In genomic region chr15:10689304-10689703, GRCm38 (mm10) we compare ENCODE assay signal across 14 mouse cellular contexts. TPM values are rescaled to one million over a fixed set of nuclear protein-coding genes. Genes with fewer than 3 reads are reported as not detected.
DNase-seq lines count a peak whose midpoint lies in the region; ATAC-seq and TF ChIP-seq lines count a peak whose summit lies in the region.
"Had no signal": no experiment of that assay in that cellular context is flagged by ENCODE, and none has a peak within 500 bp of the region (broad histone marks: within the 10 kb centered on the region; RNA-seq: fewer than 3 reads in every experiment).

No protein-coding gene starts in this region.

- ATAC-seq in kidney, embryonic 16.5 days (ENCODE audit: low FRiP score, low TSS enrichment) = no peak
- no peak for ATAC-seq in embryonic facial prominence, embryonic 15.5 days (ENCODE audit: insufficient number of reproducible peaks, low FRiP score, low TSS enrichment, low read depth)
- ATAC-seq in liver, embryonic 16.5 days (ENCODE audit: low read depth) = no peak
- ATAC-seq in hindbrain, embryonic 16.5 days = no peak
- ATAC-seq in midbrain, embryonic 16.5 days = no peak
- ATAC-seq: activated CD4-positive, CD25-positive, alpha-beta regulatory T cell, adult 4 months; hindbrain, postnatal 0 days had no signal

- H3K27me3 ChIP-seq in kidney, embryonic 16.5 days (ENCODE audit: insufficient read depth, low read length) = no peaks in the 10 kb centered on the region
- no peaks in the 10 kb centered on the region for H3K27me3 ChIP-seq in E14TG2a.4 (ENCODE audit: insufficient read depth, low read length)
- no peaks in the 10 kb centered on the region for H3K27me3 ChIP-seq in embryonic facial prominence, embryonic 15.5 days
- H3K27me3 ChIP-seq in liver, embryonic 16.5 days (ENCODE audit: control insufficient read depth, insufficient read depth, low read depth, low read length) = no peaks in the 10 kb centered on the region
- H3K27me3 ChIP-seq in hindbrain, embryonic 16.5 days (replicated peaks; ENCODE audit: control insufficient read depth, insufficient read depth, low read length) = no peaks in the 10 kb centered on the region
- H3K27me3 ChIP-seq in midbrain, embryonic 16.5 days (ENCODE audit: control insufficient read depth, insufficient read depth, low read depth, low read length) = no peaks in the 10 kb centered on the region
- H3K27me3 ChIP-seq: forebrain, embryonic 12.5 days had no signal

- TF ChIP-seq CTCF in E14TG2a.4 (conservative IDR thresholded peaks at IDR 0.05; ENCODE audit: low read length) = no peak

- H3K36me3 ChIP-seq in kidney, embryonic 16.5 days (ENCODE audit: insufficient read depth, low read length) = peaks cover 26% of the 10 kb centered on the region
- H3K36me3 ChIP-seq in E14TG2a.4 (ENCODE audit: insufficient read depth, low read length) = peaks cover 24% of the 10 kb centered on the region; the same call in 1 of the 2 replicates
- H3K36me3 ChIP-seq in embryonic facial prominence, embryonic 15.5 days = peaks cover 8% of the 10 kb centered on the region; the same call in 1 of the 2 replicates
- H3K36me3 ChIP-seq in liver, embryonic 16.5 days (ENCODE audit: control insufficient read depth, insufficient read depth) = no peaks in the 10 kb centered on the region
- H3K36me3 ChIP-seq in hindbrain, embryonic 16.5 days (ENCODE audit: control insufficient read depth, insufficient read depth, low read length) = no peaks in the 10 kb centered on the region
- H3K36me3 ChIP-seq in midbrain, embryonic 16.5 days (ENCODE audit: control insufficient read depth, insufficient read depth, low read length) = no peaks in the 10 kb centered on the region

- H3K9me3 ChIP-seq in kidney, embryonic 16.5 days (ENCODE audit: low read length) = no peaks in the 10 kb centered on the region
- no peaks in the 10 kb centered on the region for H3K9me3 ChIP-seq in E14TG2a.4 (ENCODE audit: low read length)
- H3K9me3 ChIP-seq in embryonic facial prominence, embryonic 15.5 days (replicated peaks) = no peaks in the 10 kb centered on the region
- no peaks in the 10 kb centered on the region for H3K9me3 ChIP-seq in liver, embryonic 16.5 days (replicated peaks; ENCODE audit: control insufficient read depth, low read length)
- H3K9me3 ChIP-seq in hindbrain, embryonic 16.5 days (ENCODE audit: control insufficient read depth, low read length) = no peaks in the 10 kb centered on the region
- no peaks in the 10 kb centered on the region for H3K9me3 ChIP-seq in midbrain, embryonic 16.5 days (replicated peaks; ENCODE audit: control insufficient read depth, low read length, poor library complexity, severe bottlenecking)
- H3K9me3 ChIP-seq: forebrain, embryonic 12.5 days had no signal

- H3K4me2 ChIP-seq in kidney, embryonic 16.5 days (replicated peaks; ENCODE audit: low read depth, low read length) = no peak overlapping the region
- no peak overlapping the region for H3K4me2 ChIP-seq in embryonic facial prominence, embryonic 15.5 days (replicated peaks)
- no peak overlapping the region for H3K4me2 ChIP-seq in liver, embryonic 16.5 days (ENCODE audit: low read depth, low read length)
- no peak overlapping the region for H3K4me2 ChIP-seq in hindbrain, embryonic 16.5 days (ENCODE audit: low read length)
- H3K4me2 ChIP-seq in midbrain, embryonic 16.5 days (ENCODE audit: low read length) = no peak overlapping the region
- H3K4me2 ChIP-seq: forebrain, embryonic 12.5 days had no signal

- H3K9ac ChIP-seq in kidney, embryonic 16.5 days (replicated peaks; ENCODE audit: low read length) = no peak overlapping the region
- H3K9ac ChIP-seq in embryonic facial prominence, embryonic 15.5 days = no peak overlapping the region
- H3K9ac ChIP-seq in liver, embryonic 16.5 days (ENCODE audit: low read depth, low read length) = no peak overlapping the region
- H3K9ac ChIP-seq in hindbrain, embryonic 16.5 days (ENCODE audit: low read depth, low read length) = no peak overlapping the region
- no peak overlapping the region for H3K9ac ChIP-seq in midbrain, embryonic 16.5 days (ENCODE audit: low read depth, low read length)
- H3K9ac ChIP-seq: forebrain, embryonic 12.5 days had no signal

- H3K4me3 ChIP-seq in kidney, embryonic 16.5 days (ENCODE audit: low read length) = no peak overlapping the region
- H3K4me3 ChIP-seq in E14TG2a.4 (replicated peaks; ENCODE audit: low read length) = peak overlapping the region; percentile 0; the same call in 1 of the 2 replicates
- no peak overlapping the region for H3K4me3 ChIP-seq in embryonic facial prominence, embryonic 15.5 days (replicated peaks)
- H3K4me3 ChIP-seq in liver, embryonic 16.5 days (ENCODE audit: low read depth, low read length) = no peak overlapping the region
- H3K4me3 ChIP-seq in hindbrain, embryonic 16.5 days (ENCODE audit: low read length) = no peak overlapping the region
- no peak overlapping the region for H3K4me3 ChIP-seq in midbrain, embryonic 16.5 days (ENCODE audit: low read depth, low read length)
- H3K4me3 ChIP-seq: forebrain, embryonic 12.5 days; gastrocnemius, adult 2 months had no signal

- 0 out of 2 replicates have a peak overlapping the region, but pooled peaks have one; percentile 12 for H3K27ac ChIP-seq in kidney, embryonic 16.5 days (ENCODE audit: low read length)
- peak overlapping the region; percentile 51; the same call in 1 of the 2 replicates for H3K27ac ChIP-seq in embryonic facial prominence, embryonic 15.5 days (replicated peaks)
- H3K27ac ChIP-seq in liver, embryonic 16.5 days (ENCODE audit: low read length) = peak overlapping the region; percentile 84
- no peak overlapping the region for H3K27ac ChIP-seq in hindbrain, embryonic 16.5 days (ENCODE audit: low read depth, low read length)
- no peak overlapping the region for H3K27ac ChIP-seq in midbrain, embryonic 16.5 days (ENCODE audit: low read length)
- H3K27ac ChIP-seq: forebrain, embryonic 12.5 days; gastrocnemius, adult 2 months; hindbrain, postnatal 0 days had no signal

- peaks cover 59% of the 10 kb centered on the region for H3K4me1 ChIP-seq in kidney, embryonic 16.5 days (ENCODE audit: insufficient read depth, low read length)
- peaks cover 97% of the 10 kb centered on the region for H3K4me1 ChIP-seq in E14TG2a.4 (replicated peaks; ENCODE audit: low read depth, low read length)
- peaks cover 61% of the 10 kb centered on the region for H3K4me1 ChIP-seq in embryonic facial prominence, embryonic 15.5 days
- H3K4me1 ChIP-seq in liver, embryonic 16.5 days (ENCODE audit: control insufficient read depth, low read depth, low read length) = peaks cover 3% of the 10 kb centered on the region; the same call in 1 of the 2 replicates
- no peaks in the 10 kb centered on the region for H3K4me1 ChIP-seq in hindbrain, embryonic 16.5 days (ENCODE audit: control insufficient read depth, insufficient read depth, low read depth, low read length)
- no peaks in the 10 kb centered on the region for H3K4me1 ChIP-seq in midbrain, embryonic 16.5 days (ENCODE audit: control insufficient read depth, insufficient read depth, low read length)

- 87% methylated on average over 11 of the region's 11 CpGs for WGBS in kidney, embryonic 16.5 days
- 78% methylated on average over 11 of the region's 11 CpGs for WGBS in embryonic facial prominence, embryonic 15.5 days
- WGBS in liver, embryonic 16.5 days (ENCODE audit: insufficient replicate concordance) = 53% methylated on average over 11 of the region's 11 CpGs
- WGBS in hindbrain, embryonic 16.5 days = 94% methylated on average over 11 of the region's 11 CpGs
- 96% methylated on average over 11 of the region's 11 CpGs for WGBS in midbrain, embryonic 16.5 days

- no peak for DNase-seq in kidney, postnatal 14 days
- DNase-seq: cerebellum, postnatal 25 days; gastrocnemius, adult 2 months; left cerebral cortex, postnatal 4 days; lung, postnatal 14 days had no signal

RNA-seq across cellular contexts. Expression of gene Rai14, which starts 25.1 kb away (rescaled TPM):
- polyA plus RNA-seq in kidney, embryonic 16.5 days (2015; fragmentation: Nextera tagmentation; extraction: Ambion mirVana) = 60.6 and 69.6 TPM in 2 replicates
- polyA plus RNA-seq in embryonic facial prominence, embryonic 15.5 days (2015; fragmentation: Nextera tagmentation; extraction: Ambion mirVana) = 54.7 and 59.5 TPM in 2 replicates
- 5.5 and 6.2 TPM in 2 replicates for polyA plus RNA-seq in liver, embryonic 16.5 days (2015; fragmentation: Nextera tagmentation; extraction: Ambion mirVana)
- polyA plus RNA-seq in hindbrain, embryonic 16.5 days (2015; fragmentation: Nextera tagmentation; extraction: Ambion mirVana) = 8.2 and 11.6 TPM in 2 replicates
- 8.6 and 10.2 TPM in 2 replicates for polyA plus RNA-seq in midbrain, embryonic 16.5 days (2015; fragmentation: Nextera tagmentation; extraction: Ambion mirVana)

Comparison
In these comparisons a context has a peak if more than half of its experiments do, and no peak if none do; other contexts are left out.
1. H3K27ac ChIP-seq: peak in kidney, embryonic 16.5 days (single experiment), embryonic facial prominence, embryonic 15.5 days (single experiment) and liver, embryonic 16.5 days (single experiment); none in hindbrain, embryonic 16.5 days (single experiment) and midbrain, embryonic 16.5 days (single experiment).